Mouse (Mus musculus) kidney, embryonic 15.5 days (tissue): ENCODE data around the gene Neurl2. TPM values are rescaled to one million over a fixed set of nuclear protein-coding genes. Genes with fewer than 3 reads are reported as not detected.
A peak's percentile ranks its signal among the peaks of the same experiment; 100 is the strongest.
"Not testable (repeated sequence)": the region's sequence is repeated elsewhere in the genome, so short reads cannot be mapped to it uniquely, and the experiment has no call there.

Experiments
- ATAC-seq: fragments of 200-750 bp; cut with Nextera tagmentation; replicated peaks from 2 replicates; pipeline ENCODE4 v1.8.0; 2017; ENCODE audit warnings: moderate TSS enrichment; ENCODE audit not compliant: low FRiP score
- H3K27ac ChIP-seq: fragments of 300-500 bp; sonication (generic); 2 replicates; pipeline ENCODE4 v1.5.1; 2015; ENCODE audit warnings: mild to moderate bottlenecking, inconsistent platforms
- H3K27me3 ChIP-seq: fragments of 300-500 bp; sonication (generic); 2 replicates; pipeline ENCODE4 v1.6.1; 2015; ENCODE audit warnings: inconsistent platforms
- H3K36me3 ChIP-seq: fragments of 300-500 bp; sonication (generic); 2 replicates; pipeline ENCODE4 v1.6.1; 2015; ENCODE audit warnings: inconsistent platforms
- H3K4me1 ChIP-seq: fragments of 300-500 bp; sonication (generic); 2 replicates; pipeline ENCODE4 v1.6.1; 2015; ENCODE audit warnings: inconsistent platforms
- H3K4me2 ChIP-seq: fragments of 300-500 bp; sonication (generic); 2 replicates; pipeline ENCODE4 v1.6.1; 2015; ENCODE audit warnings: moderate library complexity, mild to moderate bottlenecking, inconsistent platforms
- H3K4me3 ChIP-seq: fragments of 300-500 bp; sonication (generic); replicated peaks from 2 replicates; pipeline ENCODE4 v1.5.1; 2015; ENCODE audit warnings: mild to moderate bottlenecking, inconsistent platforms
- H3K9ac ChIP-seq: fragments of 300-500 bp; sonication (generic); 2 replicates; pipeline ENCODE4 v1.6.1; 2015; ENCODE audit warnings: mild to moderate bottlenecking, inconsistent platforms
- H3K9me3 ChIP-seq: fragments of 300-500 bp; sonication (generic); replicated peaks from 2 replicates; pipeline ENCODE4 v1.6.1; 2016; ENCODE audit warnings: inconsistent platforms
- WGBS: fragments of 180-500 bp; shearing (Covaris S2); methylation state at CpG from one replicate; pipeline ENCODE4 v1.1.7; 2015; ENCODE audit warnings: mixed read lengths; 5-methylcytosine and 5-hydroxymethylcytosine counted together
- polyA plus RNA-seq: library from polyadenylated mRNA; unstranded; fragments of >200 nt; fragmentation: Nextera tagmentation; extraction: Ambion mirVana; gene quantifications from 2 replicates; pipeline ENCODE4 v1.2.1, GENCODE M21; 2015

Neurl2 gene
- polyA plus RNA-seq, 1 experiment from 2014 or later = 8.9 TPM

GRCm38 (mm10) chr2:164868491-164868890 lies 35.2 kb upstream of the Neurl2 start:
- Histone ChIP-seq H3K9me3 (no peaks in the 10 kb centered on the region; the same call in 1 of the 2 replicates), H3K36me3 (no peaks in the 10 kb centered on the region), H3K27me3 (no peaks in the 10 kb centered on the region), H3K4me3 (no peak overlapping the region), H3K9ac (no peak overlapping the region), H3K27ac (no peak overlapping the region), H3K4me1 (peaks cover 9% of the 10 kb centered on the region), H3K4me2 (no peak overlapping the region)
- ATAC-seq = no peak; the same call in 1 of the 2 replicates
- WGBS = 66% methylated on average over 7 of the region's 7 CpGs

- Histone ChIP-seq H3K9me3 (no peaks in the 10 kb centered on the region; the same call in 1 of the 2 replicates), H3K27me3 (no peaks in the 10 kb centered on the region), H3K4me2 (no peak overlapping the region), H3K27ac (peak overlapping the region; percentile 75; the same call in 1 of the 2 replicates), H3K4me3 (no peak overlapping the region), H3K36me3 (no peaks in the 10 kb centered on the region), H3K9ac (no peak overlapping the region), H3K4me1 (peaks cover 13% of the 10 kb centered on the region)
- WGBS = 95% methylated on average over 7 of the region's 7 CpGs
- ATAC-seq = no peak
These were observed 34.3 kb upstream of the Neurl2 start for GRCm38 (mm10) chr2:164867566-164867965.

GRCm38 (mm10) chr2:164866741-164867551 lies 33.7 kb upstream of the Neurl2 start:
- no peak overlapping the region for H3K4me2 ChIP-seq
- H3K4me1 ChIP-seq = peaks cover 19% of the 10 kb centered on the region
- ATAC-seq = no peak
- H3K9ac ChIP-seq = no peak overlapping the region
- H3K4me3 ChIP-seq = no peak overlapping the region
- 35% methylated on average over 16 of the region's 16 CpGs for WGBS
- no peaks in the 10 kb centered on the region for H3K27me3 ChIP-seq
- no peaks in the 10 kb centered on the region; the same call in 1 of the 2 replicates for H3K9me3 ChIP-seq
- peak overlapping the region; percentile 75 for H3K27ac ChIP-seq
- H3K36me3 ChIP-seq = no peaks in the 10 kb centered on the region

- Histone ChIP-seq H3K4me3 (no peak overlapping the region), H3K9me3 (no peaks in the 10 kb centered on the region; the same call in 1 of the 2 replicates), H3K4me2 (no peak overlapping the region), H3K4me1 (peaks cover 38% of the 10 kb centered on the region), H3K36me3 (no peaks in the 10 kb centered on the region), H3K27ac (no peak overlapping the region), H3K9ac (no peak overlapping the region), H3K27me3 (no peaks in the 10 kb centered on the region)
- ATAC-seq = no peak
- WGBS = 68% methylated on average over 4 of the region's 4 CpGs
These were observed 31.3 kb upstream of the Neurl2 start for GRCm38 (mm10) chr2:164864593-164864992.

- WGBS = 91% methylated on average over 9 of the region's 9 CpGs
- H3K4me1 ChIP-seq = peaks cover 48% of the 10 kb centered on the region
- H3K36me3 ChIP-seq, H3K4me2 ChIP-seq, H3K9me3 ChIP-seq, H3K9ac ChIP-seq, H3K27ac ChIP-seq, H3K27me3 ChIP-seq, ATAC-seq, H3K4me3 ChIP-seq: not testable (repeated sequence)
These were observed 30.2 kb upstream of the Neurl2 start for GRCm38 (mm10) chr2:164863411-164863810.

GRCm38 (mm10) chr2:164862179-164862861 lies 29.1 kb upstream of the Neurl2 start:
- Histone ChIP-seq H3K9me3 (no peaks in the 10 kb centered on the region), H3K4me2 (peak overlapping the region; percentile 14; the same call in 1 of the 2 replicates), H3K4me3 (no peak overlapping the region), H3K9ac (no peak overlapping the region), H3K36me3 (no peaks in the 10 kb centered on the region), H3K4me1 (peaks cover 58% of the 10 kb centered on the region), H3K27ac (peak overlapping the region; percentile 87), H3K27me3 (peaks cover 18% of the 10 kb centered on the region)
- peak; percentile 75 for ATAC-seq
- WGBS = 13% methylated on average over 9 of the region's 9 CpGs

GRCm38 (mm10) chr2:164861094-164861493 lies 27.8 kb upstream of the Neurl2 start:
- H3K4me2 ChIP-seq = no peak overlapping the region
- peak overlapping the region; percentile 87; the same call in 1 of the 2 replicates for H3K27ac ChIP-seq
- no peak overlapping the region for H3K9ac ChIP-seq
- WGBS = 69% methylated on average over 4 of the region's 4 CpGs
- H3K4me1 ChIP-seq = peaks cover 62% of the 10 kb centered on the region
- H3K4me3 ChIP-seq = no peak overlapping the region
- H3K36me3 ChIP-seq = no peaks in the 10 kb centered on the region
- ATAC-seq = no peak
- H3K27me3 ChIP-seq = peaks cover 30% of the 10 kb centered on the region
- H3K9me3 ChIP-seq = no peaks in the 10 kb centered on the region

- ATAC-seq = 0 out of 2 replicates have a peak, but pooled peaks have one; percentile 26
- peaks cover 71% of the 10 kb centered on the region for H3K4me1 ChIP-seq
These were observed 26.6 kb upstream of the Neurl2 start for GRCm38 (mm10) chr2:164859640-164860432.

GRCm38 (mm10) chr2:164859155-164859554 lies 25.9 kb upstream of the Neurl2 start:
- Histone ChIP-seq H3K4me3 (no peak overlapping the region), H3K4me2 (peak overlapping the region; percentile 27; the same call in 1 of the 2 replicates), H3K27me3 (peaks cover 40% of the 10 kb centered on the region), H3K4me1 (peaks cover 73% of the 10 kb centered on the region), H3K27ac (peak overlapping the region; percentile 75), H3K9me3 (no peaks in the 10 kb centered on the region), H3K36me3 (no peaks in the 10 kb centered on the region), H3K9ac (no peak overlapping the region)
- peak; percentile 45; the same call in 1 of the 2 replicates for ATAC-seq
- 16% methylated on average over 2 of the region's 2 CpGs for WGBS

More at GRCm38 (mm10) chr2:164859640-164860432, 26.6 kb upstream of the Neurl2 start:
- no peaks in the 10 kb centered on the region for H3K9me3 ChIP-seq
- WGBS = 33% methylated on average over 9 of the region's 9 CpGs
- H3K9ac ChIP-seq = no peak overlapping the region
- peak overlapping the region; percentile 75 for H3K27ac ChIP-seq
- no peak overlapping the region for H3K4me3 ChIP-seq
- H3K4me2 ChIP-seq = peak overlapping the region; percentile 27; the same call in 1 of the 2 replicates
- H3K27me3 ChIP-seq = peaks cover 34% of the 10 kb centered on the region
- no peaks in the 10 kb centered on the region for H3K36me3 ChIP-seq

GRCm38 (mm10) chr2:164857842-164858553 lies 24.7 kb upstream of the Neurl2 start:
- Histone ChIP-seq H3K36me3 (0 out of 2 replicates have a peak, but pooled peaks cover 2% of the 10 kb centered on the region), H3K4me1 (peaks cover 73% of the 10 kb centered on the region), H3K4me3 (peak overlapping the region; percentile 52), H3K9me3 (no peaks in the 10 kb centered on the region), H3K4me2 (peak overlapping the region; percentile 83), H3K27ac (peak overlapping the region; percentile 51; the same call in 1 of the 2 replicates), H3K9ac (peak overlapping the region; percentile 52), H3K27me3 (peaks cover 42% of the 10 kb centered on the region)
- no peak for ATAC-seq
- 9% methylated on average over 19 of the region's 19 CpGs for WGBS
